Mouse (Mus musculus): ENCODE results near the gene Rpl37a. TPM values are rescaled to one million over a fixed set of nuclear protein-coding genes. Genes with fewer than 3 reads are reported as not detected.

Gene Rpl37a
- total RNA-seq, 2 experiments from 2014 or later = 527 to 602 TPM

DNA sequence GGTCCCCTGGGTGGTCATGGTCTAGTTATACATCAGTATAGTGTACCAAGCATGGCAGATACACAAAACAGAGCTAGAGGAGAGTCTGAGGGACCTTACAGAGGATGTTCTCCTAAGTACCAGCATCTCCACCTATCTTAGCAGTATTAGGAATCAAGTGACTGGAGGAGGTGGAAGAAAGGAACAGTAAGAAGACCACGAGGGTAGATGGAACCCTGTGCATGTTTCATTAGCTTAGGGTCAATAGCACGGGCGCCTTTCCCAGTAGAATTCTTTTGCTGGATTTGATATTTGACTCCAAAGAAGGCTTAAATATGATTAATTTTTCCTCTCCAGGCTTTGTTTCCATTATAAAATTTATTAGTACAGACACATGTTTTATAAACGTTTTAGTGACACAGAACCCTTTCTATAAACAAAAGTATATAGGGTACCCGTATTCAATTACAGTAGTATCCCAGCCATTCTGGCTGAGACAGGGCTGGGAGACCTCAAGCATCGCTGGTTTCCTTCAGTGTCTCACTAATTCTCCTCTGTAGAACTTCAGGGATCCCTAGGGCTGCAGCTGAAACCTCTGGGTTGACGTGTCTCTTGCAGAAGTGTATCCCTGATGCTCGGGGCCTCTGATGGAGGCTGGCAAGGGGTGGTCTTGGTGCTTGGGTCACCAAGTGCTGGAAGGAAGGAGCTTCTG, 33.9 kb downstream of the Rpl37a start:
- Histone ChIP-seq H3K4me3 (no peak overlapping the region), H3K27ac (no peak overlapping the region)
- TF ChIP-seq CTCF (IDR thresholded peaks at IDR 0.05) = no peak
- no peak for DNase-seq
- intact Hi-C loops (cut with DNase I) = no loop called here

GRCm38 (mm10) chr1:72746382-72746781, 35.3 kb downstream of the Rpl37a start:
- no peak for DNase-seq
- Histone ChIP-seq H3K27ac (no peak overlapping the region), H3K4me3 (no peak overlapping the region)
- TF ChIP-seq CTCF (IDR thresholded peaks at IDR 0.05) = no peak
- intact Hi-C loops (cut with DNase I) = no loop called here

GRCm38 (mm10) chr1:72751371-72751781, 40.3 kb downstream of the Rpl37a start:
- DNase-seq = peak; percentile 66
- intact Hi-C loops (cut with DNase I) = no loop called here

DNA sequence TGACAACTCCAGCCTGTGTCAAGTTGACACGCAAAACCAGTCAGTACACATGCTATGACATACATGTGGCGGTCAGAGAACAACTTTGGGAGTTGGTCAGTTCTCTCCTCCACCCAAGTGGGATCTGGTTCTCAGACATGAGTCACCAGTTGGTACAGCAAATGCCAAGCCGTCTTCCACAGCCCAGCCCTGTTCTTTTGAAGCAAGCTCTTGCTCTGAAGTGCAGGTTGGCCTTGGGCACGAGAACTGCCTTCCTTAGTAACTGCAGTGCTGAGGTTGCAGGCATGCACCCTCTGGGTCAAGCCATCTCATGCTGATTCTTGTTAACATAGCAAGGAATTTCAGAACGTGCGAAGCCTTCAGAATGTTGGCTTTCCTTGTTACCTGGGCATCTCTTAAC, 42.1 kb downstream of the Rpl37a start:
- intact Hi-C loops (cut with DNase I) = no loop called here
- Histone ChIP-seq H3K27ac (no peak overlapping the region), H3K4me3 (no peak overlapping the region)
- TF ChIP-seq CTCF (IDR thresholded peaks at IDR 0.05) = no peak
- DNase-seq = no peak

More at GRCm38 (mm10) chr1:72751371-72751781, 40.3 kb downstream of the Rpl37a start:
- Histone ChIP-seq H3K4me3 (no peak overlapping the region), H3K27ac (no peak overlapping the region)
- TF ChIP-seq CTCF (IDR thresholded peaks at IDR 0.05) = no peak

GRCm38 (mm10) chr1:72755227-72755626, 44.1 kb downstream of the Rpl37a start:
- no peak for DNase-seq
- no peak for TF ChIP-seq CTCF (IDR thresholded peaks at IDR 0.05)
- intact Hi-C loops (cut with DNase I) = no loop called here
- no peak overlapping the region for H3K27ac ChIP-seq
- H3K4me3 ChIP-seq = no peak overlapping the region

DNA sequence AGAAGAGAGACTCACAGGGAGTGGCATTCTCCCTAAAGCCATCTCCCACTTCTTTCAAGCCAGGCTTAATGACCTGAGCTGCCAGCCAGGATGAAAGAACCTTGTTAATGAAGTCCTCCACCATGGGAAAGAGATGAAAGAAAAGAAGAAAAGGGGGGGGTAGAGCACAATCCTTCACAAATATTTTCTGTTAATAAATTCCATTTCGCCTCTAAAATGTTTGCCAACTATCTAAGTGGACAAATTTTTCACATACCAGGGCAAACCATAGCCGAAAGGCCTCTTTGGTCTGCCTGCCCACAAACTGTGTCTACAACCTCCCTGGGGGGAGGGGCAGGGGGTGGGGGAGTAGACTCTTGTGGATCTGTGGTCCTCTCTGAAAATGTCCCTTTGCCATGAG, 44.7 kb downstream of the Rpl37a start:
- Histone ChIP-seq H3K4me3 (no peak overlapping the region), H3K27ac (no peak overlapping the region)
- DNase-seq = no peak
- no peak for TF ChIP-seq CTCF (IDR thresholded peaks at IDR 0.05)
- intact Hi-C loops (cut with DNase I) = no loop called here

GRCm38 (mm10) chr1:72759758-72760157, 48.7 kb downstream of the Rpl37a start:
- Histone ChIP-seq H3K27ac (no peak overlapping the region), H3K4me3 (no peak overlapping the region)
- no peak for TF ChIP-seq CTCF (IDR thresholded peaks at IDR 0.05)
- DNase-seq = no peak
- intact Hi-C loops (cut with DNase I) = no loop called here

Other genes starting within 250 kb of the Rpl37a start
- under 1 TPM; 0.26 to 0.73 TPM for gene March4, start 174.4 kb upstream of the Rpl37a start, total RNA-seq (2021)
- gene Smarcal1, start 128.0 kb upstream of the Rpl37a start, total RNA-seq (2021) = 10 to 100 TPM; 20.4 to 21.8 TPM
- gene Ankar, start 10.7 kb upstream of the Rpl37a start, total RNA-seq (2021) = not detected
- not detected for gene Igfbp2, start 113.2 kb downstream of the Rpl37a start, total RNA-seq (2021)
- gene Igfbp5, start 163.6 kb downstream of the Rpl37a start, total RNA-seq (2021) = 100 to 1,000 TPM; 248 to 267 TPM